Mouse (Mus musculus) heart, embryonic 12.5 days (tissue): ENCODE results near the gene Gm20388. TPM values are rescaled to one million over a fixed set of nuclear protein-coding genes. Genes with fewer than 3 reads are reported as not detected.
A peak's percentile ranks its signal among the peaks of the same experiment; 100 is the strongest.

ENCODE experiments used
- ATAC-seq: fragments of 200-750 bp; cut with Nextera tagmentation; 2 replicates; pipeline ENCODE4 v1.8.0; 2017; ENCODE audit warnings: moderate TSS enrichment, moderate library complexity; ENCODE audit not compliant: insufficient number of reproducible peaks, low FRiP score
- H3K27ac ChIP-seq: fragments of 300-500 bp; sonication (generic); 2 replicates; pipeline ENCODE4 v1.5.1; 2016; ENCODE audit warnings: mild to moderate bottlenecking, moderate library complexity; ENCODE audit not compliant: poor library complexity, severe bottlenecking
- H3K27me3 ChIP-seq: fragments of 300-500 bp; sonication (generic); replicated peaks from 2 replicates; pipeline ENCODE4 v1.6.1; 2016; ENCODE audit warnings: mild to moderate bottlenecking, moderate library complexity
- H3K36me3 ChIP-seq: fragments of 300-500 bp; sonication (generic); 2 replicates; pipeline ENCODE4 v1.6.1; 2016; ENCODE audit warnings: mild to moderate bottlenecking, moderate library complexity
- H3K4me1 ChIP-seq: fragments of 300-500 bp; sonication (generic); replicated peaks from 2 replicates; pipeline ENCODE4 v1.6.1; 2016; ENCODE audit warnings: mild to moderate bottlenecking
- H3K4me2 ChIP-seq: fragments of 300-500 bp; sonication (generic); 2 replicates; pipeline ENCODE4 v1.6.1; 2016; ENCODE audit warnings: mild to moderate bottlenecking, moderate library complexity
- H3K4me3 ChIP-seq: fragments of 300-500 bp; sonication (generic); 2 replicates; pipeline ENCODE4 v1.5.1; 2016; ENCODE audit warnings: mild to moderate bottlenecking
- H3K9ac ChIP-seq: fragments of 300-500 bp; sonication (generic); 2 replicates; pipeline ENCODE4 v1.6.1; 2016; ENCODE audit warnings: mild to moderate bottlenecking, moderate library complexity
- H3K9me3 ChIP-seq: fragments of 300-500 bp; sonication (generic); replicated peaks from 2 replicates; pipeline ENCODE4 v1.6.1; 2016; ENCODE audit warnings: mild to moderate bottlenecking, moderate library complexity
- WGBS: fragments of 180-500 bp; shearing (Covaris S2); methylation state at CpG from one replicate; pipeline ENCODE4 v1.1.7; 2016; 5-methylcytosine and 5-hydroxymethylcytosine counted together
- polyA plus RNA-seq: library from polyadenylated mRNA; unstranded; fragments of >200 nt; fragmentation: Nextera tagmentation; extraction: Ambion mirVana; gene quantifications from 2 replicates; pipeline ENCODE4 v1.2.1, GENCODE M21; 2016

Gm20388 gene
- polyA plus RNA-seq, 1 experiment from 2014 or later = not detected

DNA sequence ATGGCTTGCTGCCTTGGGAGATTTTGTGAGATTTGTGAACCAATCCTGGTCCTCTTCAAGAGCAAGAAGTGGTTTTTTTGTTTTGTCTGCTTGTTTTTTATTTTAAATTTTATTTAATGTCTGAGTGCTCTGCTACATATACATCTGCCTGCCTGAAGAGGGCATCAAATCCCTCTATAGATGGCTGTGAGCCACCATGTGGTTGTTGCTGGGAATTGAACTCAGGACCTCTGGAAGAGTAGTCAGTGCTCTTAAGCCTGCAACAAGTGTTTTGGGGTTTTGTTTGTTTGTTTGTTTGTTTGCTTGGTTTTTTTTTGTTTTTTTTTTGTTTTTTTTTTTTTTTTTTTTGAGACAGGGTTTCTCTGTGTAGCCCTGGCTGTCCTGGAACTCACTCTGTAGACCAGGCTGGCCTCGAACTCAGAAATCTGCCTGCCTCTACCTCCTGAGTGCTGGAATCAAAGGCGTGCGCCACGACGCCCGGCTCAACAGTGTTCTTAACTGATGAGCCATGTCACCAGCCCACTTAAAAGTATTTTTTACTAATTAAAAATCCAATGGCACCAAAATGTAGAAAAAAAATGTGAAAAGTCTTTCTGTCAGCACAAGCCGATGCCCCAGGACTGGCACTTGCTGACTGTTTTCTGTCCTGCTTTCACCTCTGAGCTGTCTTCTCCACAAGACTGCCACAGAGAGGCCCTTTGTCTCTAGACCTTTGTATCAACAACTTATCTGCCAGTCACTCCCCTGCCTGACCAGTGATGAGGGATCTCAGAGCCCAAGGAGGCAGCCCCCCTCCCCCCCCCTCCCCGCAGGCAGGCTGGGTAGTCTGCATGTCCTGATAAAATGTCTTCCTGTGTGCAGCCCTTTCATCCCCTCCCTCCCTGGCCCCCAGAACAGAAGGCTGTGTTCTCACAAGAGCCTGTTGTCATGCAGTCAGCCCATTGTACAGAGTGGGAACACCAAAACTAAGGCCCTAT lies 3505.6 kb downstream of the Gm20388 start:
- Histone ChIP-seq H3K27me3 (peaks cover 45% of the 10 kb centered on the region), H3K4me1 (peaks cover 12% of the 10 kb centered on the region), H3K36me3 (no peaks in the 10 kb centered on the region), H3K4me3 (no peak overlapping the region), H3K27ac (no peak overlapping the region), H3K9me3 (no peaks in the 10 kb centered on the region), H3K9ac (no peak overlapping the region), H3K4me2 (no peak overlapping the region)
- WGBS = 48% methylated on average over 8 of the region's 8 CpGs
- ATAC-seq = peak; percentile 46; the same call in 1 of the 2 replicates

DNA sequence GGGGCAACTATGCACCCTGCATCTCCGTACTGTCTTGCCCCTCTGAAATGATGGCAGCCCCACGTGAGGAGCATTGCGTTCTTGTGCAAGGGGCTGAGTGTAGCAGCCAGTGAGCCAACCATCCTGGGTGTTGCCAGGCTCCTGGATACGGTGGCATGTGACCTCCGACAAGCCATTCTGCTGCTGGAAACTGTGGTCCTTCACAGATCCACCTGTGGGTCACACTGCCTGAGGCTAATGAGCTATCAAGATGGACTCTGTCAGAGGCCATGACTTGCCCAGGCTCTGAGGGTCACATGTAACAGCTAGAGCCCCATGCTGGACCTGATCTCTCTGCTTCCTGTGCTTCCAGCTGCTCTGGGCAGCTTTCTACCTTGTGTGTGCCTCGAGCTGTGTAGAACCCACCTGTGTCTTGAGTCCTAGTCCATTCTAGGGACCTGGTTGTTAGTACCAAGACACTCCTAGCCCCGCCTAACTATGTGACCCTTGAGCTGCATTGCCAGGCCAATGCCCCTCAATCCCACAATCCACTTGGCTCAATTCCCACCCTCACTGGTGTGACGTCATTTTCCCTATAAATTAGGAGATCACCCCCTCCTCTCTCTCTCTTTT lies 3506.4 kb downstream of the Gm20388 start:
- Histone ChIP-seq H3K9ac (no peak overlapping the region), H3K27me3 (peaks cover 41% of the 10 kb centered on the region), H3K36me3 (no peaks in the 10 kb centered on the region), H3K4me1 (peaks cover 6% of the 10 kb centered on the region), H3K27ac (no peak overlapping the region), H3K9me3 (no peaks in the 10 kb centered on the region), H3K4me2 (no peak overlapping the region), H3K4me3 (no peak overlapping the region)
- ATAC-seq = 0 out of 2 replicates have a peak, but pooled peaks have one; percentile 26
- 66% methylated on average over 8 of the region's 8 CpGs for WGBS

DNA sequence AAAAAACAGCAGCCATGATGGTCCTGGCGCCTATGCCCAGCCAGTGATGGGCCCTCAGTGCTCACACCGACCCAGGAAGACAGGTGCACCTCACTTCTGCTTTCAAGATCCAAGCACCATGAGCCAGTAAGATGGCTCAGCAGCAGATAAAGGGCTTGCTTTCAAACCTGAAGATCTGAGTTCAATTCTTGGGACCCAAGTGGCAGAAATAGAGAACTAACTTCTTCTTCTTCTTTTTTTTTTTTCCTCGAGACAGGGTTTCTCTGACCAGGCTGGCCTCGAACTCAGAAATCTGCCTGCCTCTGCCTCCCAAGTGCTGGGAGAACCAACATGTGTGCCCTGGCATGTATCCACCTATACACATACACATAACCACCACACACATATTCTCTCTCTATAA lies 3509.1 kb downstream of the Gm20388 start:
- H3K36me3 ChIP-seq = no peaks in the 10 kb centered on the region
- peaks cover 16% of the 10 kb centered on the region for H3K27me3 ChIP-seq
- H3K4me2 ChIP-seq = no peak overlapping the region
- no peak overlapping the region for H3K9ac ChIP-seq
- no peaks in the 10 kb centered on the region for H3K9me3 ChIP-seq
- H3K27ac ChIP-seq = no peak overlapping the region
- H3K4me1 ChIP-seq = peaks cover 9% of the 10 kb centered on the region; the same call in 1 of the 2 replicates
- H3K4me3 ChIP-seq = no peak overlapping the region
- ATAC-seq = no peak
- WGBS = 69% methylated on average over 4 of the region's 4 CpGs

DNA sequence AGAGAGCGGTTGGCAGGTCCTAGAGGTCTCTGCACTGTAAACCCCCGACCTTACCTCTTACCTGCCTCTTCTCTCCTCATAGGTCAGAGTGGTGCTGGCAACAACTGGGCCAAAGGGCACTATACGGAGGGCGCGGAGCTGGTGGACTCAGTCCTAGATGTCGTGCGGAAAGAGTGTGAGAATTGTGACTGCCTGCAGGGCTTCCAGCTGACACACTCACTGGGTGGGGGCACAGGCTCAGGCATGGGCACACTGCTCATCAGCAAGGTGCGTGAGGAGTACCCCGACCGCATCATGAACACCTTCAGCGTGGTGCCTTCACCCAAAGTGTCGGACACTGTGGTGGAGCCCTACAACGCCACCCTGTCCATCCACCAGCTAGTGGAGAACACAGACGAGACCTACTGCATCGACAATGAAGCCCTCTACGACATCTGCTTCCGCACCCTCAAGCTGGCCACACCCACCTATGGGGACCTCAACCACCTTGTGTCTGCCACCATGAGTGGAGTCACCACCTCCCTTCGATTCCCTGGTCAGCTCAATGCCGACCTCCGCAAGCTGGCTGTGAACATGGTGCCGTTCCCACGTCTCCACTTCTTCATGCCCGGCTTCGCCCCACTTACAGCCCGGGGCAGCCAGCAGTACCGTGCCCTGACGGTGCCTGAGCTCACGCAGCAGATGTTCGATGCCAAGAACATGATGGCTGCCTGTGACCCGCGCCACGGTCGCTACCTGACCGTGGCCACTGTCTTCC lies 3510.1 kb downstream of the Gm20388 start:
- ATAC-seq = no peak

DNA sequence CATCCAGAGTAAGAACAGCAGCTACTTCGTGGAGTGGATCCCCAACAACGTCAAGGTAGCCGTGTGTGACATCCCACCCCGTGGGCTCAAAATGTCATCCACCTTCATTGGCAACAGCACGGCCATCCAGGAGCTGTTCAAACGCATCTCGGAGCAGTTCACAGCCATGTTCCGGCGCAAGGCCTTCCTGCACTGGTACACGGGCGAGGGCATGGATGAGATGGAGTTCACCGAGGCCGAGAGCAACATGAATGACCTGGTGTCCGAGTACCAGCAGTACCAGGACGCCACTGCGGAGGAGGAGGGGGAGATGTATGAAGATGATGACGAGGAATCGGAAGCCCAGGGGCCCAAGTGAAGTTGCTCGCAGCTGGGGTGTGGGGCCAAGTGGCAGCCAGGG lies 3510.7 kb downstream of the Gm20388 start:
- 82% methylated on average over 19 of the region's 19 CpGs for WGBS

More for the DNA sequence above, 3510.1 kb downstream of the Gm20388 start:
- 92% methylated on average over 34 of the region's 34 CpGs for WGBS
- Histone ChIP-seq H3K36me3 (no peaks in the 10 kb centered on the region), H3K4me2 (no peak overlapping the region), H3K27ac (no peak overlapping the region), H3K9ac (no peak overlapping the region), H3K27me3 (peaks cover 16% of the 10 kb centered on the region), H3K4me1 (peaks cover 9% of the 10 kb centered on the region; the same call in 1 of the 2 replicates), H3K4me3 (no peak overlapping the region), H3K9me3 (no peaks in the 10 kb centered on the region)

GRCm38 (mm10) chr8:123422056-123422780 lies 3511.6 kb downstream of the Gm20388 start:
- ATAC-seq = 0 out of 2 replicates have a peak, but pooled peaks have one; percentile 68
- WGBS = 5% methylated on average over 17 of the region's 17 CpGs
- H3K36me3 ChIP-seq = no peaks in the 10 kb centered on the region

More for the DNA sequence above, 3510.7 kb downstream of the Gm20388 start:
- no peak for ATAC-seq
- Histone ChIP-seq H3K4me3 (no peak overlapping the region), H3K4me2 (no peak overlapping the region), H3K36me3 (no peaks in the 10 kb centered on the region), H3K4me1 (peaks cover 9% of the 10 kb centered on the region; the same call in 1 of the 2 replicates), H3K27me3 (peaks cover 16% of the 10 kb centered on the region), H3K9me3 (peaks cover under 1% of the 10 kb centered on the region; the same call in 1 of the 2 replicates), H3K9ac (no peak overlapping the region), H3K27ac (no peak overlapping the region)

GRCm38 (mm10) chr8:123422781-123423159 lies 3512.1 kb downstream of the Gm20388 start:
- 9% methylated on average over 3 of the region's 3 CpGs for WGBS
- H3K9me3 ChIP-seq = peaks cover 15% of the 10 kb centered on the region
- peak overlapping the region; percentile 66; the same call in 1 of the 2 replicates for H3K4me2 ChIP-seq
- no peak overlapping the region for H3K4me3 ChIP-seq
- H3K27me3 ChIP-seq = peaks cover 16% of the 10 kb centered on the region
- no peak overlapping the region for H3K9ac ChIP-seq
- H3K36me3 ChIP-seq = no peaks in the 10 kb centered on the region
- H3K27ac ChIP-seq = no peak overlapping the region
- peaks cover 4% of the 10 kb centered on the region; the same call in 1 of the 2 replicates for H3K4me1 ChIP-seq
- no peak for ATAC-seq

More at GRCm38 (mm10) chr8:123422056-123422780, 3511.6 kb downstream of the Gm20388 start:
- peaks cover 9% of the 10 kb centered on the region for H3K9me3 ChIP-seq
- peaks cover 4% of the 10 kb centered on the region; the same call in 1 of the 2 replicates for H3K4me1 ChIP-seq
- peak overlapping the region; percentile 37 for H3K4me3 ChIP-seq
- H3K27me3 ChIP-seq = peaks cover 16% of the 10 kb centered on the region
- no peak overlapping the region for H3K27ac ChIP-seq
- peak overlapping the region; percentile 49; the same call in 1 of the 2 replicates for H3K9ac ChIP-seq
- H3K4me2 ChIP-seq = peak overlapping the region; percentile 66

DNA sequence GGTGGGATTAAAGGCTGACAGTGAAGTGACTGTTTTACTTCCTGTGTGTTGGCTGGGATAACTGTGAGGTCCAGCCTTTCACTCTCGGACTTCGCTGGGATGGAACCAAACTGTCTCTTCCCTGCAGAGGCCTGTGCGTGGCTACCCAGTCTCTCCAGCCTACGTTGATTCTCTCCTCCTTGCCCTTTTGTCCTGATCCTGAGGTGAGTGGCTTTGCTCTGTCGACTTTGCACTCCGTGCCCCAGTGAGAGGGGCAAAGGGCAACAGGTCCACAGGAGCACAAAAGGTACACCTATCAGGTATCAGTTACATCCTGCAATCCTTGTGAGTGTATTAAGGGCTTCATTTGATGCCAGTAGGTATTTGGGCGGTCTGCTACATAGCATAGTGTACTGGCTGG lies 3512.8 kb downstream of the Gm20388 start, which contains the start of gene Def8:
Gene Def8, plus strand, starts transcription at position 87 of the 400 bp plus-strand sequence.
- H3K27me3 ChIP-seq = peaks cover 16% of the 10 kb centered on the region
- H3K27ac ChIP-seq = no peak within 1 kb of the TSS
- H3K36me3 ChIP-seq = no peaks in the 10 kb centered on the region
- WGBS = 71% methylated on average over 7 of the region's 7 CpGs
- H3K4me3 ChIP-seq = peak within 1 kb of the TSS; percentile 37
- peak within 1 kb of the TSS; percentile 49; the same call in 1 of the 2 replicates for H3K9ac ChIP-seq
- peaks cover 22% of the 10 kb centered on the region for H3K9me3 ChIP-seq
- peak within 1 kb of the TSS; percentile 66 for H3K4me2 ChIP-seq
- ATAC-seq = no peak
- peaks cover 4% of the 10 kb centered on the region; the same call in 1 of the 2 replicates for H3K4me1 ChIP-seq

DNA sequence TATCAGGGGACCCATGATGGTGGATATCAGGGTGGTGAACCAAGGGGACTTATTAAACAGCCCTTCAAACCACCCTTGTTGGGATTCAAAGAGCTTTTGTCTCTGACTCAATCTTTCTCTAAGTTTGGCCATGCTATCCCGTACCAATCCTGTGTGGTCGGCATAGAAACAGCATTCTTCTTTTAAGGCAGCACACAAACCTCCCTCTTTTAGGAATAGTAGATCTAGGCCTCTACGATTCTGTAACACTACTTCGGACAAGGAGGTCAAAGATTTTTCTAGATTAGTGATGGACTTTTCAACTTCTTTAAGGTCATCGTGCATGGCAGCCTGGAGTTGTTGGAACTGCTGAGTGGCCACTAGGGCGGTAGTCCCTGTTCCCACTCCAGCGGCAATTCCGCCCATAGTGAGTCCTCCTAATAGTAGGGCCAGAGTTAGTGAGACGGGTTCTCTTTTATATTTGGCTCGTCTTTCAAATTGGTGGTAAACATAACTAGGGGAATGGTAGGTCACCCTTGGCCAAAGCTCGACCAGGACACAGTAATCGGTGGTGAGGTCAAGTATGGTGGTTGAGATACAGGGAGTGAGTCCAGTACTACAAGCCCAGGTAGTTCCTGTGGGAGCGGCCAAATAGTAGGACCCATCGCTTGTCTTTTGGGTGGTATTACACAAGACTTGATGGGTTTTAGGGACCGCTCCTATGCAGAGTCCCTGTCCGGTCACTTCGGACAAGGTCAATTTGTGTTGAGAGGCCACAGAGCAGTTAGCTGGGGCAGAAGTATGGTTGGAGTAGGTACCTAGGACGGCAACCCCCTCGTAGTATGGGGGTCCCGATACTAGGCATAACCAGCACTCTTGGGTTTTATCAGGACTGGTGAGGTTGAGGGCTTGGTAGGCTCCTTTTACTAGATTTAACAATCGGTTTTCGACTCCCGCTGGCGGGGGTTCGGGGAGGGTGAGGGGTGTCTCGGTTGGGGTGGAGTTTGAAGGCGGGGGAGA lies 3516.2 kb downstream of the Gm20388 start:
- Histone ChIP-seq H3K4me2 (no peak overlapping the region), H3K4me1 (peaks cover 4% of the 10 kb centered on the region; the same call in 1 of the 2 replicates), H3K36me3 (no peaks in the 10 kb centered on the region), H3K4me3 (no peak overlapping the region), H3K9me3 (peaks cover 50% of the 10 kb centered on the region), H3K27me3 (no peaks in the 10 kb centered on the region), H3K27ac (no peak overlapping the region), H3K9ac (no peak overlapping the region)
- ATAC-seq = no peak
- 93% methylated on average over 27 of the region's 27 CpGs for WGBS
